Mouse (Mus musculus) right cerebral cortex, postnatal 36 days (tissue): ENCODE results near the gene Gm7138.
"Not testable (repeated sequence)": the region's sequence is repeated elsewhere in the genome, so short reads cannot be mapped to it uniquely, and the experiment has no call there.

Source experiments
- DNase-seq, 2 experiments: peaks; one replicate each; pipeline ENCODE4 v3.0.0; 2022; ENCODE audit warnings: low spot score in 2 of 2, mixed read lengths in 1 of 2

The Gm7138 gene

DNA sequence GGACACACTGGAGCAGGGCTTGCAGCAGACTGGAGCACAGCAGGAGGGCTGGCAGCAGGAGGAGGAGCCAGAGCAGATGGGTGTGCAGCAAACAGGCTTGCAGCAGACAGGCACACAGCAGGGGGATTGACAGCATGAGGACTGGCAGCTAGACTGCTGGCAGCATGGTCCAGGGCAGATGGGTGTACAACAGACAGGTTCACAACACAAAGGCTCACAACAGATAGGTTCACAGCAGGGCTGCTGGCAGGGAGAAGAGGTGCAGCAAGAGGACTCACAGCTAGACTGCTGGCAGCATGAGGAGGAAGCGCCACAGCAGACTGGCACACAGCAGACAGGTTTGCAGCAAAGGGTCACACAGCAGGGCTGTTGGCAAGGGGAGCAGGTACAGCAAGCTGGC lies 26.1 kb downstream of the Gm7138 start:
- not testable (repeated sequence) for DNase-seq

DNA sequence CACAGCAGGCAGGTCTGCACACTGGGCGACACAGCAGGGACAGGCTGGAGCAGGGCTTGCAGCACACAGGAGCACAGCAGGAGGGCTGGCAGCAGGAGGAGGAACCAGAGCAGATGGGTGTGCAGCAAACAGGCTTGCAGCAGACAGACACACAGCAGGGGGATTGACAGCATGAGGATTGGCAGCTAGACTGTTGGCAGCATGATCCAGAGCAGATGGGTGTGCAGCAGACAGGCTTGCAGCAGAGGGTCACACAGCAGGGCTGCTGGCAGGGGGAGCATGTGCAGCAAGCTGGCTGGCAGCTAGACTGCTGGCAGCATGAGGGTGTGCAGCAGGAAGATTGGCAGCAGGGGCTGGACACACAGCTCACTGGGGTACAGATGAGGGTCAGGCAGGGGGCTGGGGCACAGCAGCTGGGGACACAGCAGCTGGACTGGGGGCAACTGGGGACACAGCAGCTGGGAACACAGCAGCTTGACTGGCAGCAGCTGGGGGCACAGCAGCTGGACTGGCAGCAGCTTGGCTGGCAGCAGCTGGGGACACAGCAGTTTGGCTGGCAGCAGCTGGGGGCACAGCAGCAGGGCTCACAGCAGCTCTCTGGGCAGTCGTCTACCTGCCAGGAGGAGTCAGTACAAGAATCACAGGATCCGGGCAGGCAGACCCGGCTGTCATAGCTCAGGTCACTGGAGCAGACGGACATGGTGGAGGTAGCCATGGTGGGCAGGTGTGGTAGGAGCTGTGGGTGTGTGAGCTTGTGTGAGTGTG lies 34.6 kb downstream of the Gm7138 start, which contains the start of gene Gm18596:
Gm18596 (minus strand) TSS at position 715 of the 765 bp plus-strand sequence.
- not testable (repeated sequence) for DNase-seq

DNA sequence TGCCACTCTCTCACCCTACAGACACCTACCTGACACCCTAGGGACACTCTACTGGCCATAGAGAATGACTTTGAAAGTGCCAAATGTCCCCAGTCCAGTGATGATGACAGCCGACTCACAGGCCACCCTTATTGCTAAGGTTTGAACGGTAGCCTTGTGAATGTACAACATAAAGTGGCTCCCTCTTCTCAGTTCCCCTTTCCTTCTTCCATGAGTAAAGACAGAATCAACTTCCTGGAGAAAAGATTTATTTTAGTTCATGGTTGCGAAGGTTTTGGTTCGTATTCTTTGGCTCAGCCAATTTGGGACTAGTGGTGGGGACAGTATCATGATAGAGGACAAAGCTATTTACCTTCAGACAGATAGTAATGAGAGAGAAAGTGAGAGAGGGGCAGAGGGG lies 37.8 kb downstream of the Gm7138 start:
- DNase-seq = no peak

DNA sequence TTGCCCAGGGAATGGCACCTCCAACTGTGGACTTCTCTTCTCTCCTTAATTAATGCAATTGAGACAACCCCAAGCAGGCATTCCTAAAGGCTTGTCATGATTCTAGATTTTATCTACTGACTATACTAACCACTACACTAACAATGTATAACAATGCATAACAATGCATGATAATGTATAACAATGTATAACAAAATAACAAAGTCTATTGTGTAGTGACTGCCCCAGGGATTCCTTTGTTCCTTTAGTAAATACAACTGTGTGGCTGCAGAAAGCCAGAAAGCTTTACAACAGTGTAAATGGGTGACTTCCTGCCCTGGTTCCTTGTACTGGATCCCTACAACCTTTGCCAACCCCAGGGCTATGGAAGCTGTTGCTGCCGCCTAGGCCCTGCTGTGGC lies 40.8 kb downstream of the Gm7138 start:
- DNase-seq = no peak

DNA sequence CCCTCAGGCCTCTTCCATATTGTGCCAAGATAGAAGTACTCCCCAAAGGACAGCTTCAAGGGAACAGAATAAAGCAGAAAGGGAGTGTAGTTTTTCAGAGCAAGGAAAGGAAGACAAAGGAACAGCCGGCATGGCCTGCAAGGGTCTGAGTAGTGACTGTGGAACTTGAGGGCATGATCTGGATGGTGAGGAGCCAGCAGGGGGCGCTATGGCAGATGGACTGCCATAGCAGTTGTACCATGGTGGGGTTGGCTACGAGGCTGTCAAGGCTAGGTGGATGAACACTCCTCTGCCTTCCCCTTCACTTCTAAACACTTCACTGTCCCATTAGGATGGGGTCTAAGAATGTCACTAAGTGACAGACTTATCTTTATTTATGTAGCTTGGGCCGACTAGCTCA lies 47.5 kb downstream of the Gm7138 start:
- no peak for DNase-seq

DNA sequence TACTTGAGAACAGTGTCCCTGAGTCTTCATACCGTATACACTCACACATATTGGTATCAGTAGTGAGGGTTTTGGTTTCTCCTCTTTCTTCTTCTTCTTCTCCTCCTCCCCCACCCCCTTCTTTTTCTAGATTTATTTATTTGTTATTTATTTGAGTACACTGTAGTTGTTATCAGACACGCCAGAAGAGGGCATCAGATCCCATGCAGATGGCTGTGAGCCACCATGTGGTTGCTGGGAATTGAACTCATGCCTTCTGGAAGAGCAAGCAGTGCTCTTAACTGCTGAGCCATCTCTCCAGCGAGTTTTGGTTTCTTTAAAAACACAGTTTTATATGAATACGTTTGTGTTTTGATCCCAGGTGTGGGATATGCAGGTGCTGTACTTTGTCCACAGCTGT lies 48.5 kb downstream of the Gm7138 start:
- DNase-seq = no peak
